7 mouse cellular contexts compared by ENCODE assay signal in the genomic region with DNA sequence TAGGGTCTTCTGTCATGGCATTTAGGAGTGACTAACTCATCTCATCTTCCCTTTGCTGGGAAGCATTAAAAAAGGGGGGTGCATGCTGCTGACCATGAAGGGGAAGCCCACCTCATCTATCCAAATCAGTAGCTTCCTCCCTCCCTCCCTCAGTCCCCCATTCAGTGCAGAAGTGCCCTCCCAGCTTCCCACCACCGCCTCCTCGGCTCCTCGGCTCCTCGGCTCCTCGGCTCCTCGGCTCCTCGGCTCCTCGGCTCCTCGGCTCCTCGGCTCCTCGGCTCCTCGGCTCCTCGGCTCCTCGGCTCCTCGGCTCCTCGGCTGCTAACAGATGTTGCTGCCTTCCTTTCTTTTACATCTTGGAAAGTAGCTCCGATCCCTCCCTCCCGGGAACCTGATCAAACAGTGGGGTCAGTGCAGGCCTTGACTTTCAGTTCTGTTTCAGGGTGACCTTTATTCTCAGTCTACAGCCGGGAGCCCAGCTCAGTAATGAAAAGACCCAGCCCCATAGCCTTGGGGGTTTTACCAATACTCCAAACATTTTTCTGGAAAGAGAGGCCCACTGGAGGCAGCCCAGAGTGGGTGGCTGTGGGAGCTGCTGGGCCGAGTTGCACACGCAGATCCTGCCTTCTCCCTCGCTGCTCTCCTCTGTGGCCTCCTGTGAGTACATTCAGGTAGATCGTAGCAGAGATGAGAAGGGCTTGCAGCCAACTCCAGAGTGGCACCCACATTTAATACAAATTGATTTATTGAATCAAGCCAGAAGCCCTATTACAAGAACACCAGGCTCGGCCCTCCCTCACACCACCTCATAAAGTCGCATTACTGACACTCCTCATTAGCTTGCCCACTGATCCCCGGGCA.
A peak's percentile ranks its signal among the peaks of the same experiment; 100 is the strongest.
DNase-seq lines count a peak whose midpoint lies in the region; ATAC-seq and TF ChIP-seq lines count a peak whose summit lies in the region.

No protein-coding gene starts in this region.

- ATAC-seq in embryonic facial prominence, embryonic 12.5 days (ENCODE audit: insufficient number of reproducible peaks, insufficient read depth, low FRiP score, low TSS enrichment), result peak; percentile 19
- no peak for ATAC-seq in heart, embryonic 11.5 days (replicated peaks; ENCODE audit: insufficient number of reproducible peaks, low FRiP score, low TSS enrichment)
- ATAC-seq in midbrain, embryonic 12.5 days (ENCODE audit: low FRiP score, low read depth), result peak; percentile 27
- ATAC-seq in stomach, postnatal 0 days (ENCODE audit: low FRiP score, low TSS enrichment), result peak; percentile 59

- TF ChIP-seq EP300 in stomach, postnatal 0 days (optimal IDR thresholded peaks at IDR 0.05), result no peak

- no peaks in the 10 kb centered on the region for H3K9me3 ChIP-seq in embryonic facial prominence, embryonic 12.5 days
- no peaks in the 10 kb centered on the region for H3K9me3 ChIP-seq in heart, embryonic 11.5 days (replicated peaks; ENCODE audit: control insufficient read depth, low read length)
- H3K9me3 ChIP-seq in midbrain, embryonic 12.5 days, result no peaks in the 10 kb centered on the region
- no peaks in the 10 kb centered on the region for H3K9me3 ChIP-seq in stomach, postnatal 0 days (ENCODE audit: control insufficient read depth, low read length)

- H3K4me1 ChIP-seq in embryonic facial prominence, embryonic 12.5 days, result peaks cover 67% of the 10 kb centered on the region
- H3K4me1 ChIP-seq in heart, embryonic 11.5 days (ENCODE audit: control insufficient read depth, insufficient read depth, low read length), result peaks cover 20% of the 10 kb centered on the region
- H3K4me1 ChIP-seq in midbrain, embryonic 12.5 days, result peaks cover 58% of the 10 kb centered on the region
- H3K4me1 ChIP-seq in stomach, postnatal 0 days (replicated peaks; ENCODE audit: control insufficient read depth, insufficient read depth), result peaks cover 10% of the 10 kb centered on the region

- no peak for TF ChIP-seq CTCF in stomach, postnatal 0 days (IDR thresholded peaks at IDR 0.05; ENCODE audit: low read depth)

- H3K9ac ChIP-seq in embryonic facial prominence, embryonic 12.5 days, result peak overlapping the region; percentile 49
- peak overlapping the region; percentile 60 for H3K9ac ChIP-seq in heart, embryonic 11.5 days (ENCODE audit: low read depth, low read length)
- H3K9ac ChIP-seq in midbrain, embryonic 12.5 days (replicated peaks), result peak overlapping the region; percentile 58
- peak overlapping the region; percentile 47 for H3K9ac ChIP-seq in stomach, postnatal 0 days (ENCODE audit: low read length)

- peak; percentile 18 for DNase-seq in MEL-GATA-1-ER (ENCODE audit: extremely low read depth, low read depth)
- DNase-seq in adrenal gland, postnatal 25 days, result peak; percentile 28
- peak; percentile 32 to 51 for DNase-seq in kidney, postnatal 25 days
- DNase-seq in stomach, postnatal 0 days (ENCODE audit: low spot score), result peak; percentile 51

- H3K4me2 ChIP-seq in embryonic facial prominence, embryonic 12.5 days (replicated peaks), result peak overlapping the region; percentile 33
- peak overlapping the region; percentile 57 for H3K4me2 ChIP-seq in heart, embryonic 11.5 days
- peak overlapping the region; percentile 46 for H3K4me2 ChIP-seq in midbrain, embryonic 12.5 days (replicated peaks)
- peak overlapping the region; percentile 43 for H3K4me2 ChIP-seq in stomach, postnatal 0 days (replicated peaks; ENCODE audit: low read depth)

- no peaks in the 10 kb centered on the region for H3K36me3 ChIP-seq in embryonic facial prominence, embryonic 12.5 days
- H3K36me3 ChIP-seq in heart, embryonic 11.5 days (ENCODE audit: control insufficient read depth, insufficient read depth, low read length), result no peaks in the 10 kb centered on the region
- H3K36me3 ChIP-seq in midbrain, embryonic 12.5 days, result no peaks in the 10 kb centered on the region
- H3K36me3 ChIP-seq in stomach, postnatal 0 days (ENCODE audit: control insufficient read depth, insufficient read depth, low read length), result no peaks in the 10 kb centered on the region

- H3K4me3 ChIP-seq in embryonic facial prominence, embryonic 12.5 days, result 0 out of 2 replicates have a peak overlapping the region, but pooled peaks have one; percentile 1
- 0 out of 2 replicates have a peak overlapping the region, but pooled peaks have one; percentile 13 for H3K4me3 ChIP-seq in heart, embryonic 11.5 days (ENCODE audit: low read depth, low read length)
- H3K4me3 ChIP-seq in midbrain, embryonic 12.5 days, result peak overlapping the region; percentile 21; the same call in 1 of the 2 replicates
- no peak overlapping the region for H3K4me3 ChIP-seq in stomach, postnatal 0 days (ENCODE audit: low read depth, low read length)

- H3K27me3 ChIP-seq in embryonic facial prominence, embryonic 12.5 days, result no peaks in the 10 kb centered on the region
- no peaks in the 10 kb centered on the region for H3K27me3 ChIP-seq in heart, embryonic 11.5 days (ENCODE audit: control insufficient read depth, insufficient read depth, low read length)
- no peaks in the 10 kb centered on the region for H3K27me3 ChIP-seq in midbrain, embryonic 12.5 days
- no peaks in the 10 kb centered on the region for H3K27me3 ChIP-seq in stomach, postnatal 0 days (ENCODE audit: control insufficient read depth, insufficient read depth, low read length)

- H3K27ac ChIP-seq in embryonic facial prominence, embryonic 12.5 days, result peak overlapping the region; percentile 98
- H3K27ac ChIP-seq in heart, embryonic 11.5 days (ENCODE audit: low read depth, low read length), result no peak overlapping the region
- peak overlapping the region; percentile 96 for H3K27ac ChIP-seq in midbrain, embryonic 12.5 days (replicated peaks)
- peak overlapping the region; percentile 88 for H3K27ac ChIP-seq in stomach, postnatal 0 days (replicated peaks)

- 3% methylated on average over 25 of the region's 26 CpGs for WGBS in embryonic facial prominence, embryonic 12.5 days
- WGBS in heart, embryonic 11.5 days (ENCODE audit: insufficient replicate concordance), result 11% methylated on average over 26 of the region's 26 CpGs
- 5% methylated on average over 18 of the region's 26 CpGs for WGBS in midbrain, embryonic 12.5 days
- WGBS in stomach, postnatal 0 days, result 9% methylated on average over 22 of the region's 26 CpGs
